Mouse (Mus musculus) intestine, embryonic 16.5 days (tissue): ENCODE data around the gene Gabrb1. TPM values are rescaled to one million over a fixed set of nuclear protein-coding genes. Genes with fewer than 3 reads are reported as not detected.

Source experiments
- polyA plus RNA-seq: library from polyadenylated mRNA; unstranded; fragments of >200 nt; fragmentation: Nextera tagmentation; extraction: Ambion mirVana; gene quantifications from 2 replicates; pipeline ENCODE4 v1.2.1, GENCODE M21; 2015

The Gabrb1 gene
- polyA plus RNA-seq, 1 experiment from 2014 or later, result 0.35 TPM

Other genes with a start within 250 kb of the Gabrb1 start
- not detected in 2 replicates for gene Cox7b2, start 109.9 kb upstream of the Gabrb1 start, polyA plus RNA-seq
- gene Gabra4, start 195 bp downstream of the Gabrb1 start, polyA plus RNA-seq, result 2.5 and 3.2 TPM in 2 replicates